Mouse (Mus musculus): ENCODE measurements around the gene Plcxd3. TPM values are rescaled to one million over a fixed set of nuclear protein-coding genes. Genes with fewer than 3 reads are reported as not detected.
"Not testable (repeated sequence)": the region's sequence is repeated elsewhere in the genome, so short reads cannot be mapped to it uniquely, and the experiment has no call there.

The Plcxd3 gene
- polyA plus RNA-seq, 1 experiment from 2014 or later, result 0.72 TPM

DNA sequence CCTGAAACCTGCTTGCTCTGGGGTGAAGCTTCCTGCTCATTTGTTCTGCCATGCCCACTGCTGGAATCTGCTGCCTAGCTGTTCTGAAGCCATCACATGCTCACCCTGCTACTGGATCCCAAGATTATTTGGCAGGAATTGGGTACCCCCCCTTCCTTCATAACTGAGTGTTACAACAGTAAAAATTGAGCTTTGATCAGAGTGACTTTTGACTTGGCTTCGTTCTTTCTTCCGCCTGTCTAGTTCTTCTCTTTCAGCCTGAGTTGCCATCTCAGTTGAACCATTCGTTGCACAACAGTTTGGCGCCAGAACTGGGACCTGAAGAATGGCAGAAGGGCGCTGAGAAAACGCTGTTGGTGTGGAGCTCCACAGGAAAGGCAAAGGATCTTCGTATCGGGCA is 220.2 kb downstream of the Plcxd3 start:
- H3K9ac ChIP-seq; H3K4me1 ChIP-seq; H3K27ac ChIP-seq; H3K4me3 ChIP-seq; ATAC-seq; H3K36me3 ChIP-seq; H3K27me3 ChIP-seq (replicated peaks); H3K9me3 ChIP-seq (replicated peaks); H3K4me2 ChIP-seq: not testable (repeated sequence)
- 81% methylated on average over 8 of the region's 8 CpGs for WGBS (ENCODE audit: insufficient replicate concordance)

- H3K27me3 ChIP-seq (replicated peaks); ATAC-seq; H3K4me1 ChIP-seq; H3K9me3 ChIP-seq (replicated peaks); H3K27ac ChIP-seq; H3K4me2 ChIP-seq; H3K9ac ChIP-seq; H3K4me3 ChIP-seq; H3K36me3 ChIP-seq: not testable (repeated sequence)
- WGBS (ENCODE audit: insufficient replicate concordance), result 68% methylated on average over 8 of the region's 8 CpGs
Measured at GRCm38 (mm10) chr15:4598661-4599060, 223.4 kb downstream of the Plcxd3 start.

DNA sequence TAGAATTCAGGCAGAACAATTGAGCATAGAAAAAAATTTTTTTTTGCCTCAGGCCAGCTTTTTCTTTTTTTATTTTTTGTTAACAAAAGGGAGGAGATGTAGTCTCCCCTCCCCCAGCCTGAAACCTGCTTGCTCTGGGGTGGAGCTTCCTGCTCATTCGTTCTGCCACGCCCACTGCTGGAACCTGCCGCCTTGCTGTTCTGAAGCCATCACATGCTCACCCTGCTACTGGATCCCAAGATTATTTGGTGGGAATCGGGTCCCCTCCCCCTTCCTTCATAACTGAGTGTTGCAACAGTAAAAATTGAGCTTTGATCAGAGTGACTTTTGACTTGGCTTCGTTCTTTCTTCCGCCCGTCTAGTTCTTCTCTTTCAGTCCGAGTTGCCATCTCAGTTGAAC is 224.0 kb downstream of the Plcxd3 start:
- H3K4me1 ChIP-seq; H3K4me2 ChIP-seq; H3K4me3 ChIP-seq; H3K9me3 ChIP-seq (replicated peaks); H3K36me3 ChIP-seq; H3K9ac ChIP-seq; ATAC-seq; H3K27ac ChIP-seq; H3K27me3 ChIP-seq (replicated peaks): not testable (repeated sequence)
- WGBS (ENCODE audit: insufficient replicate concordance), result 71% methylated on average over 8 of the region's 8 CpGs

DNA sequence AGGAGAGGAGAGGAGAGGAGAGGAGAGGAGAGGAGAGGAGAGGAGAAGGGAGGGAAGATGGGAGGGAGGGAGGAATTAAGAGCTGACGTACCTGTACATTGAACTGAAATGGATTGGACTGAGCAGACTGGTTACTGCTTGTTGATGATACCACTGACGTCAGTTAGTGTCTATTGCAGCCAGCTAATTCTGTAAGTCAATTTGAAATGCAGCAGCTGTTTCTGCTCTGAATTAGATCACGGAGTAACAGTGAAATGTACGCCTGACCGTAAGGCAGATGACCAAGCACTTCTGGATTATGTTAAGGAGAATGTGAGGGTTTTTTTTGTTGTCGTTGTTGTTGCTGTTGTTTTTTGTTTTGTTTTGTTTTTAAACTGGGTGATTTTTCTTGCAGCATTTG is 230.3 kb downstream of the Plcxd3 start:
- Histone ChIP-seq H3K9me3 (replicated peaks) (no peaks in the 10 kb centered on the region; the same call in 1 of the 2 replicates), H3K4me3 (no peak overlapping the region), H3K4me2 (no peak overlapping the region), H3K27ac (no peak overlapping the region), H3K9ac (no peak overlapping the region), H3K36me3 (no peaks in the 10 kb centered on the region), H3K4me1 (no peaks in the 10 kb centered on the region), H3K27me3 (replicated peaks) (no peaks in the 10 kb centered on the region)
- WGBS (ENCODE audit: insufficient replicate concordance), result 75% methylated on average over 6 of the region's 6 CpGs
- no peak for ATAC-seq

Measured in liver, embryonic 12.5 days (tissue).